Mouse (Mus musculus) liver, embryonic 14.5 days (tissue): ENCODE results near the gene Islr. TPM values are rescaled to one million over a fixed set of nuclear protein-coding genes. Genes with fewer than 3 reads are reported as not detected.

ENCODE experiments used
- ATAC-seq: fragments of 200-750 bp; cut with Nextera tagmentation; 2 replicates; pipeline ENCODE4 v1.8.0; 2017; ENCODE audit warnings: moderate number of reproducible peaks, mild to moderate bottlenecking, moderate library complexity; ENCODE audit not compliant: insufficient read depth
- DNase-seq, 3 experiments: peaks; one replicate each; pipeline ENCODE4 v3.0.0-alpha.2; 2012 to 2013; ENCODE audit warnings: low read depth in 3 of 3, low spot score in 3 of 3
- H3K27ac ChIP-seq: fragments of 300-500 bp; sonication (generic); 2 replicates; pipeline ENCODE4 v1.5.1; 2014; ENCODE audit warnings: moderate library complexity, mild to moderate bottlenecking, control low read depth, inconsistent platforms
- H3K27me3 ChIP-seq: fragments of 300-500 bp; sonication (generic); 2 replicates; pipeline ENCODE4 v1.6.1; 2014; ENCODE audit warnings: mild to moderate bottlenecking, low read length, moderate library complexity; ENCODE audit not compliant: control insufficient read depth, insufficient read depth
- H3K36me3 ChIP-seq: fragments of 300-500 bp; sonication (generic); replicated peaks from 2 replicates; pipeline ENCODE4 v1.6.1; 2014; ENCODE audit warnings: low read depth; ENCODE audit not compliant: control insufficient read depth, insufficient read depth
- H3K4me1 ChIP-seq, 2 experiments: fragments of 200-500 bp in 1 of 2; fragments of 300-500 bp in 1 of 2; sonication (generic) in 1 of 2; replicated peaks; 2 replicates each; pipeline ENCODE4 v1.6.1; 2012 to 2014; ENCODE audit warnings: antibody characterized with exemption in 1 of 2, inconsistent platforms in 1 of 2, low read length in 1 of 2; ENCODE audit not compliant: control insufficient read depth in 2 of 2, insufficient read depth in 2 of 2
- H3K4me2 ChIP-seq: fragments of 300-500 bp; sonication (generic); 2 replicates; pipeline ENCODE4 v1.6.1; 2014; ENCODE audit warnings: low read depth, mild to moderate bottlenecking, control low read depth, moderate library complexity
- H3K4me3 ChIP-seq, 2 experiments: fragments of 200-500 bp in 1 of 2; fragments of 300-500 bp in 1 of 2; sonication (generic) in 1 of 2; 2 replicates each; pipeline ENCODE4 v1.5.1; 2012 to 2014; ENCODE audit warnings: low read depth in 2 of 2, low read length in 2 of 2, mild to moderate bottlenecking in 2 of 2, control low read depth in 1 of 2, inconsistent platforms in 1 of 2, moderate library complexity in 1 of 2; ENCODE audit not compliant: insufficient read depth in 1 of 2
- H3K9ac ChIP-seq: fragments of 300-500 bp; sonication (generic); replicated peaks from 2 replicates; pipeline ENCODE4 v1.6.1; 2014; ENCODE audit warnings: mild to moderate bottlenecking, control low read depth, moderate library complexity
- H3K9me3 ChIP-seq: fragments of 300-500 bp; sonication (generic); 2 replicates; pipeline ENCODE4 v1.6.1; 2016; ENCODE audit warnings: low read length, mixed read lengths; ENCODE audit not compliant: control insufficient read depth
- CTCF ChIP-seq: IDR thresholded peaks from 2 replicates; pipeline ENCODE4 v1.5.1; 2016; ENCODE audit warnings: antibody characterized with exemption, low read depth, control low read depth
- EP300 ChIP-seq: IDR thresholded peaks from 2 replicates; pipeline ENCODE4 v1.6.1; 2016; ENCODE audit warnings: antibody characterized with exemption, low read depth
- WGBS: fragments of 180-500 bp; shearing (Covaris S2); extraction: QIAGEN DNeasy Blood & Tissue Kit; methylation state at CpG from one replicate; pipeline ENCODE4 v1.1.7; 2014; ENCODE audit not compliant: insufficient replicate concordance; 5-methylcytosine and 5-hydroxymethylcytosine counted together
- polyA plus RNA-seq, 2 experiments: library from polyadenylated mRNA; depleted of rRNA in 1 of 2; stranded (reverse) in 1 of 2; unstranded in 1 of 2; fragments of >200 nt; fragmentation: Nextera tagmentation in 1 of 2; extraction: Ambion mirVana in 1 of 2; gene quantifications; 2 replicates each; pipeline versions ENCODE4 v1.2.1 to v1.2.3; 2012 to 2014

The Islr gene
- polyA plus RNA-seq, 2 experiments: 1.1 to 3.6 TPM

DNA sequence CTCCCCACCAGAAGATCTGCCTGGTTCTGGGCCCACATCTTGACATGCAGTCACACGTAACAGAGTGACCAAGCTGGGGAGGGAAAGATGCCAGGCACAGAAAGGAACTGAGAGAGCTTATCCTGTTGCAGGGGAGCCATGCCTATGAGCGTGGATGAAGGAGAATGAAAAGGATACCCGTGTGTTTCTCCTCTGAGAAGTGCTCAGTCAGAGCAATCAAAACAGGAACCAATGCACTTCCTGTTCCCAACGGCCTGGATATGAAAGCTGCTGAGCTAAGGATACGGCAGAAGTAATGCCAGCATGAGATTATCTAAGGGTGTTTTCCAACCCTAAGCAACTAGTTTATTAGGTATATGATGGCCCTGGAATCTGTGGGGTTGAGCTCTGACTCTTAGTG lies 28.3 kb upstream of the Islr start:
- no peak for TF ChIP-seq EP300
- no peak for TF ChIP-seq CTCF
- no peak for DNase-seq
- H3K9ac ChIP-seq: no peak overlapping the region
- no peaks in the 10 kb centered on the region for H3K9me3 ChIP-seq
- no peak overlapping the region for H3K4me3 ChIP-seq
- ATAC-seq: no peak
- H3K27ac ChIP-seq: no peak overlapping the region
- WGBS: 34% methylated on average over 5 of the region's 5 CpGs
- no peaks in the 10 kb centered on the region; a peak in 1 of 4 replicates for H3K4me1 ChIP-seq
- peaks cover 78% of the 10 kb centered on the region for H3K36me3 ChIP-seq
- H3K27me3 ChIP-seq: no peaks in the 10 kb centered on the region
- H3K4me2 ChIP-seq: no peak overlapping the region

DNA sequence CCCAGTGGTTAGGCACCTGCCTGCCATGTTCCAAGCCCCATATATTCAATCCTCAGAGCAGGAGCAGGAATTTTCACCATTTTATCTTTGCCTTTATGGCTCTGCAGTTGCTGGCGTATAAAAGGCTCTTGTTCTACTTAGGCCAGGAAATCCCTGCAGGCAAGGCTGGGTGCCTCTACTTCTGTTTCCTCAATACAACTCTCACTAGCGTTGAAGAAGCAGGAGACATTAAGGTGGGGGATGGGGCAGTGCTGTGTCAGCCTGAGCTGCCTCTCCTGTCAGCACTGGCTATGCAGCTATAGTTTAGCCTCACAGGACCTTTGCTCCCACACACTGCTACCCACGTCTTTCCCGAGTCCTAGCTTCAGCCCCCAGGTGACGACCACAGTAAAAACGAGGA lies 27.6 kb upstream of the Islr start:
- DNase-seq (no peak), ATAC-seq (no peak)
- H3K4me1 ChIP-seq: no peaks in the 10 kb centered on the region; a peak in 1 of 4 replicates
- H3K9ac ChIP-seq: no peak overlapping the region
- no peaks in the 10 kb centered on the region for H3K27me3 ChIP-seq
- peaks cover 78% of the 10 kb centered on the region for H3K36me3 ChIP-seq
- H3K4me2 ChIP-seq: no peak overlapping the region
- no peaks in the 10 kb centered on the region for H3K9me3 ChIP-seq
- no peak for TF ChIP-seq EP300
- TF ChIP-seq CTCF: no peak
- no peak overlapping the region for H3K27ac ChIP-seq
- no peak overlapping the region for H3K4me3 ChIP-seq
- 60% methylated on average over 6 of the region's 6 CpGs for WGBS

DNA sequence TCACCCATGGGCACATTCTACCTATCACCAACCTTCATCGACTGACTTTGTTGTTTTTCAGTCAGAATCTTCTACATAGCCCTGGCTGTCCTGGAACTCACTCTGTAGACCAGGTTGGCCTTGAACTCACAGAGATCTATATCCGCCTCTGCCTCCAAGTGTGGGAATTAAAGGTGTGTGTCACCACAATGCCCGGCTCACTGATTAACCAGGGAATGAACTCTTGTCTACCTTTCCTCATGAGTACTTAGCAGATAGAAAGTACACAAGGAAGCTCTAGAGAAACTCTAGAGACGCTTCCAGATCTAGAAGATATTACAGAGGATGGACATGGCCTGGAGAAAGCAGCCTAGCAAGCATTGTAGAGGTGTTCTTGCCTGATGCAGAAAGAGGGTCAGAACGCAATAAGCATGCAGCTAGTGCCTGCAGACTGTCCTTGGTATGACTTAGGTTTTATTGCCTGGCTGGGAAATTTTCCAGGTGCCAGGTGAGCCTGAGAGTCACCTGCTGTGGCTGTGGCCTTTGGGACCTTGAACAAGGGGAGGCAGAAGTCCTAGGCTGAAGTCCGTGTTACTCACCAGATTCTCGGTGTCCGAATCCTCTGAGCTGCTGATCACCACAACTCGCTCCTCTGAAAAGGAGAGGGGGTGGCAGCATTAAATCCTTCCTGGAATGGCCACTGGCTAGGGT lies 24.8 kb upstream of the Islr start:
- H3K36me3 ChIP-seq: peaks cover 80% of the 10 kb centered on the region
- H3K4me3 ChIP-seq: no peak overlapping the region
- no peak for ATAC-seq
- no peaks in the 10 kb centered on the region for H3K9me3 ChIP-seq
- H3K27me3 ChIP-seq: no peaks in the 10 kb centered on the region
- H3K9ac ChIP-seq: no peak overlapping the region
- H3K4me2 ChIP-seq: no peak overlapping the region
- no peak for DNase-seq
- H3K27ac ChIP-seq: no peak overlapping the region
- TF ChIP-seq EP300 (no peak), CTCF (no peak)
- H3K4me1 ChIP-seq: peaks cover 0 to 7% of the 10 kb centered on the region in 2 experiments; a peak in 2 of 4 replicates
- WGBS: 82% methylated on average over 9 of the region's 9 CpGs

DNA sequence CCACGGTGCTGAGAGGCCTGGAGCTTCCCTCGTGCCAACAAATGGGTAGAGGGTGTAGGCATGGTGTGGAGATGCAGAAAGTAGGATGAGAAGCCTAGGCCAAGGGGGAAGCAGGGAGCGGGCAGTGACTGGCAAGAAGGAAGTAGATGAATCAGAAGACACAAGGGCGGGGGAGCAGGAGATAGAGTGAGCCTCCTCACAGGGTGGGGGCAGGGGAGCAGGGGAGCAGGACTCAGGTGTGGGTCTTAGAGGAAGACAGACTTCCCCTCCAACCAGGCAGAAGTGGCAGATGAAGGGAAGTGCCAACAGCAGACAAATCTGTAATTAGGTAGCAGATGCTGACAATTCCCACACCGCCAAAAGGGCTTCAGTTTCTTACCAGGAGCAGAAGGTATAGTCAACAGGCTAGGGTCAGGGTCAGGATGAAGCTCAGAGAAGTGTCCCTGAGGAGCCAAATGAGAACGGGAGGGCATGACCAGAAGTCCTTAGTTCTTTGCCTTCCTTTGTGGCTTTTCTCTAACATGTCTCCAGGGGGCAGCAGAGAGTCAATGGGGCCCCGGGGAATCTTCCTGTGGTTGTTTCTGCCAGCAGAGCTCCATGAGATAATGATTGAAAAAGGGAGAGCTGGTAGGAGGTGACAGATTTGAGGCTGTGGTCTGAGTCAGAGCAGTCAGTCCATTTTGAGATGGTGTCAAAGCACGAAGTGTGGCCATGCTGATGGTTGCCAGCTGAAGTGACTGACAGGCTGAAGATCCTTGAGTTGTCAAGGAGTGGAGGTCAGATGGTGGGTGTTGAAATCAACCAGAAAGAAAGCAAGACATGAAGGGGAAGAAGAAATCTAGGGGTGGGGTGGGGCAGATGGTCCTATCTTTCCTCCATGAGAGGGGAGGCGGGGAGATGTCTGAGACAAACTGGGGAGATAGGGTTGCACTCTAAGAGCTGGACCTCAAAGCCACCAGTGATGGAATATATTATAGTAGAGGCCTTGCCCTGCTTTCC lies 22.1 kb upstream of the Islr start:
- WGBS: 35% methylated on average over 9 of the region's 9 CpGs
- peak; percentile 94 for TF ChIP-seq CTCF
- no peak for TF ChIP-seq EP300
- ATAC-seq (peak; percentile 18; the same call in 1 of the 2 replicates), DNase-seq (peak; percentile 44 to 66 (median 50))
- H3K27me3 ChIP-seq: no peaks in the 10 kb centered on the region
- peaks cover 78% of the 10 kb centered on the region for H3K36me3 ChIP-seq
- H3K27ac ChIP-seq: no peak overlapping the region
- peaks cover 0 to 7% of the 10 kb centered on the region in 2 experiments; a peak in 2 of 4 replicates for H3K4me1 ChIP-seq
- H3K4me2 ChIP-seq: no peak overlapping the region
- no peak overlapping the region for H3K9ac ChIP-seq
- no peak overlapping the region for H3K4me3 ChIP-seq
- H3K9me3 ChIP-seq: no peaks in the 10 kb centered on the region

DNA sequence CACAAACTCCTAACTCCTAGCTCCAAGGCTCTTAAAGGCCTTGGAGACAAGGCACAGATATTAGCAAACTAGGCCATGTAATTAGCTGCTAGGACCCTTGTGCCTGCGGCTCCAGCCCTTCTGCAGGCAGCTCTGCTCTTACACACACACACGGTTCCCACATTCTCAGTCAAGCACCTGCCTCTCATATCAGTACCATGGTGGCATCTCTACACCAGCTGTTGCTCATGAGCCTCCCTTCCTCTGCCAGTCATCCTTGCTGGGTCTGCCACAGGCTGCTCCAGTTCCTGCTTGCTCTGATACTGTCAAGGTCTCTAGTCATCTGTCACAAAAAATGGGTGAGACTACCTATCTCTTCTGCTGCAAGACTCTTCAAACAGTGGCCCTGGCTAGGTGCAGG lies 20.2 kb upstream of the Islr start:
- peaks cover 72% of the 10 kb centered on the region for H3K36me3 ChIP-seq
- no peak overlapping the region for H3K27ac ChIP-seq
- H3K27me3 ChIP-seq: no peaks in the 10 kb centered on the region
- no peak overlapping the region for H3K4me2 ChIP-seq
- no peaks in the 10 kb centered on the region for H3K9me3 ChIP-seq
- WGBS: 77% methylated on average over 2 of the region's 2 CpGs
- TF ChIP-seq CTCF (no peak), EP300 (no peak)
- no peak overlapping the region for H3K9ac ChIP-seq
- peaks cover 0 to 7% of the 10 kb centered on the region in 2 experiments; a peak in 2 of 4 replicates for H3K4me1 ChIP-seq
- no peak for DNase-seq
- no peak overlapping the region for H3K4me3 ChIP-seq
- no peak for ATAC-seq
